Mouse (Mus musculus): Measurements from ENCODE around the gene Prep.

DNA sequence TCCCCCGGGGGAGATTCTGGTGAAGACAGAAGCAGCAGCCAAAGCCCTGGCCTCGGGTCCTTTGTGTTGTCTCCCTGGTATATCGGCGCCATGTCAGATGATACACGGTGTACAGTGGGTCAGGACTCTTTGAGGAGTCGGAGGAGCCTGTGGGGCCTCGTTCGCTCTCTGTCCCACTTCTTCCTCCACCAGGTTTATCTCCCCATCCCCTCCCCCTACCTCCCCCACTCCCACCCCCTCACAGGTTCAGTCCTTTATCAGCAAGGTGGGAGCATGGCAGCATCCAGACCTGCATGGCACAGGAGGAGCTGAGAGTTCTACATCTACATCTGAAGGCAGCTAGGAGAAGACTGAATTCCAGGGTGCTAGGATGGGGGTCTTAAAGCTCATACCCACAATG lies 98.8 kb downstream of the Prep start:
- TF ChIP-seq MYOG (IDR thresholded peaks at IDR 0.05; ENCODE audit: control insufficient read depth, extremely low read depth, insufficient read length) (no peak), CTCF (IDR thresholded peaks at IDR 0.05; ENCODE audit: control insufficient read depth, insufficient read depth, insufficient read length) (no peak), USF1 (IDR thresholded peaks at IDR 0.05; ENCODE audit: low read depth) (no peak), MAX (IDR thresholded peaks at IDR 0.05) (no peak), MYOD1 (IDR thresholded peaks at IDR 0.05; ENCODE audit: control insufficient read depth, insufficient read length, low read depth) (no peak)
